Comparison of ENCODE assay signal across 8 mouse cellular contexts in genomic region chr6:136809673-136810072, GRCm38 (mm10). TPM values are rescaled to one million over a fixed set of nuclear protein-coding genes. Genes with fewer than 3 reads are reported as not detected.
DNase-seq lines count a peak whose midpoint lies in the region; ATAC-seq and TF ChIP-seq lines count a peak whose summit lies in the region.

No protein-coding gene starts in this region.

- H3K4me3 ChIP-seq in heart, embryonic 13.5 days = peak overlapping the region; percentile 79
- peak overlapping the region; percentile 77 for H3K4me3 ChIP-seq in ES-Bruce4 (ENCODE audit: low read depth, low read length)
- H3K4me3 ChIP-seq in forebrain, embryonic 14.5 days (ENCODE audit: low read depth, low read length) = no peak overlapping the region
- H3K4me3 ChIP-seq in liver, embryonic 16.5 days (ENCODE audit: low read depth, low read length) = peak overlapping the region; percentile 91

- TF ChIP-seq EP300 in ES-Bruce4 (IDR thresholded peaks at IDR 0.05; ENCODE audit: insufficient read depth, low read depth, low read length) = no peak

- H3K9ac ChIP-seq in heart, embryonic 13.5 days = peak overlapping the region; percentile 86
- H3K9ac ChIP-seq in ES-Bruce4 (ENCODE audit: low read depth, poor library complexity, severe bottlenecking) = peak overlapping the region; percentile 76
- no peak overlapping the region for H3K9ac ChIP-seq in forebrain, embryonic 14.5 days (ENCODE audit: low read length)
- peak overlapping the region; percentile 92 for H3K9ac ChIP-seq in liver, embryonic 16.5 days (ENCODE audit: low read depth, low read length)

- H3K27me3 ChIP-seq in heart, embryonic 13.5 days (replicated peaks) = no peaks in the 10 kb centered on the region
- H3K27me3 ChIP-seq in ES-Bruce4 (ENCODE audit: control insufficient read depth, insufficient read depth, low read length, poor library complexity, severe bottlenecking) = no peaks in the 10 kb centered on the region
- H3K27me3 ChIP-seq in forebrain, embryonic 14.5 days (replicated peaks; ENCODE audit: control insufficient read depth, insufficient read depth, low read length) = no peaks in the 10 kb centered on the region
- H3K27me3 ChIP-seq in liver, embryonic 16.5 days (ENCODE audit: control insufficient read depth, insufficient read depth, low read depth, low read length) = no peaks in the 10 kb centered on the region

- H3K27ac ChIP-seq in heart, embryonic 13.5 days (replicated peaks) = no peak overlapping the region
- no peak overlapping the region for H3K27ac ChIP-seq in ES-Bruce4 (ENCODE audit: insufficient read depth, low read length)
- no peak overlapping the region for H3K27ac ChIP-seq in forebrain, embryonic 14.5 days (ENCODE audit: low read depth, low read length)
- peak overlapping the region; percentile 89; the same call in 1 of the 2 replicates for H3K27ac ChIP-seq in liver, embryonic 16.5 days (ENCODE audit: low read length)

- no peak for ATAC-seq in heart, embryonic 13.5 days (ENCODE audit: extremely low read depth, insufficient number of reproducible peaks, low FRiP score, low TSS enrichment)
- no peak for ATAC-seq in forebrain, embryonic 14.5 days
- ATAC-seq in liver, embryonic 16.5 days (ENCODE audit: low read depth) = no peak

- TF ChIP-seq POLR2A in ES-Bruce4 (IDR thresholded peaks at IDR 0.05; ENCODE audit: insufficient read depth, low read length) = no peak

- intact Hi-C loops in left cerebral cortex, postnatal 10 days (cut with DNase I) = loop anchor here (10.0 kb wide), 1 partner anchor 385 kb away; no protein-coding TSS in a partner anchor

- no peak for TF ChIP-seq CTCF in ES-Bruce4 (IDR thresholded peaks at IDR 0.05; ENCODE audit: low read depth, low read length)

- peaks cover 32% of the 10 kb centered on the region for H3K4me1 ChIP-seq in heart, embryonic 13.5 days
- peaks cover 8% of the 10 kb centered on the region for H3K4me1 ChIP-seq in ES-Bruce4 (ENCODE audit: control insufficient read depth, insufficient read depth, low read length)
- H3K4me1 ChIP-seq in forebrain, embryonic 14.5 days (ENCODE audit: control insufficient read depth, insufficient read depth, low read length) = peaks cover 9% of the 10 kb centered on the region
- H3K4me1 ChIP-seq in liver, embryonic 16.5 days (ENCODE audit: control insufficient read depth, low read depth, low read length) = peaks cover 40% of the 10 kb centered on the region

- WGBS in heart, embryonic 13.5 days = 67% methylated on average over 13 of the region's 13 CpGs
- WGBS in forebrain, embryonic 14.5 days = 86% methylated on average over 13 of the region's 13 CpGs
- WGBS in liver, embryonic 16.5 days (ENCODE audit: insufficient replicate concordance) = 29% methylated on average over 13 of the region's 13 CpGs

- H3K9me3 ChIP-seq in heart, embryonic 13.5 days = no peaks in the 10 kb centered on the region
- H3K9me3 ChIP-seq in ES-Bruce4 (replicated peaks; ENCODE audit: control insufficient read depth, insufficient read depth, low read length, poor library complexity, severe bottlenecking) = no peaks in the 10 kb centered on the region
- no peaks in the 10 kb centered on the region for H3K9me3 ChIP-seq in forebrain, embryonic 14.5 days (replicated peaks; ENCODE audit: control insufficient read depth, low read length)
- H3K9me3 ChIP-seq in liver, embryonic 16.5 days (replicated peaks; ENCODE audit: control insufficient read depth, low read length) = no peaks in the 10 kb centered on the region

- no peak for DNase-seq in heart, adult 8-10 months (ENCODE audit: low spot score)
- no peak for DNase-seq in forebrain, embryonic 14.5 days (ENCODE audit: low spot score)
- DNase-seq in left cerebral cortex, adult 18-20 months (ENCODE audit: low spot score in 2 of 2) = no peak
- DNase-seq in left cerebral cortex, postnatal 10 days (ENCODE audit: extremely low spot score in 1 of 2, low spot score in 2 of 2) = no peak
- no peak for DNase-seq in cerebellum, postnatal 25 days

- peak overlapping the region; percentile 99 for H3K4me2 ChIP-seq in heart, embryonic 13.5 days
- peak overlapping the region; percentile 97; the same call in 1 of the 2 replicates for H3K4me2 ChIP-seq in forebrain, embryonic 14.5 days (ENCODE audit: low read length)
- peak overlapping the region; percentile 86 for H3K4me2 ChIP-seq in liver, embryonic 16.5 days (ENCODE audit: low read depth, low read length)

- peaks cover 31% of the 10 kb centered on the region for H3K36me3 ChIP-seq in heart, embryonic 13.5 days
- peaks cover 22% of the 10 kb centered on the region for H3K36me3 ChIP-seq in ES-Bruce4 (ENCODE audit: control insufficient read depth, insufficient read depth, low read length, poor library complexity, severe bottlenecking)
- H3K36me3 ChIP-seq in forebrain, embryonic 14.5 days (ENCODE audit: control insufficient read depth, insufficient read depth, low read length) = peaks cover 30% of the 10 kb centered on the region
- peaks cover 28% of the 10 kb centered on the region for H3K36me3 ChIP-seq in liver, embryonic 16.5 days (ENCODE audit: control insufficient read depth, insufficient read depth)

RNA-seq across cellular contexts. Expression of gene H2afj, which starts 1.6 kb away (rescaled TPM):
- 75.2 and 81.2 TPM in 2 replicates for polyA plus RNA-seq in heart, embryonic 13.5 days (2015; fragmentation: Nextera tagmentation; extraction: Ambion mirVana)
- total RNA-seq in heart, adult 8-10 months (2022) = 10 to 100 TPM; 20.6 to 35.7 (median 31.6) TPM
- polyA plus RNA-seq in ES-Bruce4 (2011; ENCODE audit: insufficient read depth, insufficient read length, low read depth, missing spikeins) = 34.3 and 45.0 TPM in 2 replicates
- 97.3 and 108 TPM in 2 replicates for polyA plus RNA-seq in forebrain, embryonic 14.5 days (2014; fragmentation: Nextera tagmentation; extraction: Ambion mirVana)
- polyA plus RNA-seq in liver, embryonic 16.5 days (2015; fragmentation: Nextera tagmentation; extraction: Ambion mirVana) = 126 and 138 TPM in 2 replicates
- total RNA-seq in left cerebral cortex, adult 18-20 months (2021) = 10 to 100 TPM; 50.9 to 57.0 TPM
- total RNA-seq in left cerebral cortex, postnatal 10 days (2021) = 10 to 100 TPM; 45.5 to 48.8 TPM

RNA-seq across cellular contexts. Expression of gene Hist4h4, which starts 5.5 kb away (rescaled TPM):
- polyA plus RNA-seq in heart, embryonic 13.5 days (2015; fragmentation: Nextera tagmentation; extraction: Ambion mirVana) = 0.11 and 0.34 TPM in 2 replicates
- 1 to 10 TPM; 5.9 to 8.4 (median 6.9) TPM for total RNA-seq in heart, adult 8-10 months (2022)
- polyA plus RNA-seq in ES-Bruce4 (2011; ENCODE audit: insufficient read depth, insufficient read length, low read depth, missing spikeins) = 0.46 and 0.63 TPM in 2 replicates
- polyA plus RNA-seq in forebrain, embryonic 14.5 days (2014; fragmentation: Nextera tagmentation; extraction: Ambion mirVana) = 0.61 and 1.5 TPM in 2 replicates
- 1.2 and 1.7 TPM in 2 replicates for polyA plus RNA-seq in liver, embryonic 16.5 days (2015; fragmentation: Nextera tagmentation; extraction: Ambion mirVana)
- 10 to 100 TPM; 11.3 to 13.2 TPM for total RNA-seq in left cerebral cortex, adult 18-20 months (2021)
- 10 to 100 TPM in 1 of 2 experiments, 1 to 10 TPM in 1; 9.6 to 11.8 TPM for total RNA-seq in left cerebral cortex, postnatal 10 days (2021)

RNA-seq across cellular contexts. Expression of gene BC049715, which starts 17.8 kb away (rescaled TPM):
- 1.2 and 1.9 TPM in 2 replicates for polyA plus RNA-seq in heart, embryonic 13.5 days (2015; fragmentation: Nextera tagmentation; extraction: Ambion mirVana)
- 1 to 10 TPM in 1 of 4 experiments, under 1 TPM in 3; 0.89 to 1.6 (median 0.94) TPM for total RNA-seq in heart, adult 8-10 months (2022)
- 0.25 and 0.49 TPM in 2 replicates for polyA plus RNA-seq in ES-Bruce4 (2011; ENCODE audit: insufficient read depth, insufficient read length, low read depth, missing spikeins)
- 0.86 and 1.2 TPM in 2 replicates for polyA plus RNA-seq in forebrain, embryonic 14.5 days (2014; fragmentation: Nextera tagmentation; extraction: Ambion mirVana)
- polyA plus RNA-seq in liver, embryonic 16.5 days (2015; fragmentation: Nextera tagmentation; extraction: Ambion mirVana) = 0.59 and 0.98 TPM in 2 replicates
- total RNA-seq in left cerebral cortex, adult 18-20 months (2021) = 1 to 10 TPM; 2.3 to 2.8 TPM
- 1 to 10 TPM; 4.9 to 5.0 TPM for total RNA-seq in left cerebral cortex, postnatal 10 days (2021)

RNA-seq across cellular contexts. Expression of gene Wbp11, which starts 18.4 kb away (rescaled TPM):
- 70.6 and 71.1 TPM in 2 replicates for polyA plus RNA-seq in heart, embryonic 13.5 days (2015; fragmentation: Nextera tagmentation; extraction: Ambion mirVana)
- 10 to 100 TPM; 60.9 to 70.3 (median 65.5) TPM for total RNA-seq in heart, adult 8-10 months (2022)
- 151 and 164 TPM in 2 replicates for polyA plus RNA-seq in ES-Bruce4 (2011; ENCODE audit: insufficient read depth, insufficient read length, low read depth, missing spikeins)
- polyA plus RNA-seq in forebrain, embryonic 14.5 days (2014; fragmentation: Nextera tagmentation; extraction: Ambion mirVana) = 65.3 and 76.5 TPM in 2 replicates
- polyA plus RNA-seq in liver, embryonic 16.5 days (2015; fragmentation: Nextera tagmentation; extraction: Ambion mirVana) = 46.1 and 47.3 TPM in 2 replicates
- total RNA-seq in left cerebral cortex, adult 18-20 months (2021) = 100 to 1,000 TPM; 109 to 111 TPM
- 100 to 1,000 TPM; 123 to 124 TPM for total RNA-seq in left cerebral cortex, postnatal 10 days (2021)

RNA-seq across cellular contexts. Expression of gene Smco3, which starts 25.6 kb away (rescaled TPM):
- polyA plus RNA-seq in heart, embryonic 13.5 days (2015; fragmentation: Nextera tagmentation; extraction: Ambion mirVana) = 0.20 TPM in 1 of 2 replicates, not detected in the other
- total RNA-seq in heart, adult 8-10 months (2022) = not detected
- not detected in 2 replicates for polyA plus RNA-seq in ES-Bruce4 (2011; ENCODE audit: insufficient read depth, insufficient read length, low read depth, missing spikeins)
- polyA plus RNA-seq in forebrain, embryonic 14.5 days (2014; fragmentation: Nextera tagmentation; extraction: Ambion mirVana) = 1.1 and 1.5 TPM in 2 replicates
- not detected in 2 replicates for polyA plus RNA-seq in liver, embryonic 16.5 days (2015; fragmentation: Nextera tagmentation; extraction: Ambion mirVana)
- 1 to 10 TPM; 4.9 to 5.3 TPM for total RNA-seq in left cerebral cortex, adult 18-20 months (2021)
- 1 to 10 TPM; 2.0 to 4.0 TPM for total RNA-seq in left cerebral cortex, postnatal 10 days (2021)
